Mouse (Mus musculus) liver, postnatal 0 days (tissue): ENCODE measurements around the gene Cbarp.

Source experiments
- CTCF ChIP-seq: sonication (generic); IDR thresholded peaks from 2 replicates; pipeline ENCODE4 v1.5.1; 2016; ENCODE audit warnings: antibody characterized with exemption, low read depth
- EP300 ChIP-seq: IDR thresholded peaks from 2 replicates; pipeline ENCODE4 v1.6.1; 2016; ENCODE audit warnings: antibody characterized with exemption, low read depth, mild to moderate bottlenecking

- TF ChIP-seq CTCF (no peak), EP300 (no peak)
These were observed 14.6 kb upstream of the Cbarp start for GRCm38 (mm10) chr10:80155277-80155676.
